Mouse (Mus musculus) induced T-regulatory cell, adult 2 months (primary cell): Measurements from ENCODE around the gene Cox19.

Experiments
- DNase-seq: peaks from one replicate; pipeline ENCODE4 v3.0.0-alpha.2; 2012; ENCODE audit warnings: low read depth

The Cox19 gene

GRCm38 (mm10) chr5:139327634-139328020 lies 23.6 kb downstream of the Cox19 start:
- no peak for DNase-seq

GRCm38 (mm10) chr5:139326986-139327633 lies 24.1 kb downstream of the Cox19 start:
- no peak for DNase-seq

- DNase-seq: peak; percentile 61
Observed at GRCm38 (mm10) chr5:139326111-139326696, 25.0 kb downstream of the Cox19 start.

GRCm38 (mm10) chr5:139325395-139325966 lies 25.7 kb downstream of the Cox19 start, which contains the start of gene Adap1:
Gene Adap1 (minus strand): TSS chr5:139325622.
- peak; percentile 86 for DNase-seq

- DNase-seq: peak; percentile 83
Observed at GRCm38 (mm10) chr5:139324691-139325394, 26.4 kb downstream of the Cox19 start.

GRCm38 (mm10) chr5:139324045-139324491 lies 27.1 kb downstream of the Cox19 start:
- DNase-seq: peak; percentile 62

GRCm38 (mm10) chr5:139323260-139323924 lies 27.8 kb downstream of the Cox19 start:
- no peak for DNase-seq

- DNase-seq: no peak
Observed at GRCm38 (mm10) chr5:139321331-139321730, 29.9 kb downstream of the Cox19 start.

- DNase-seq: no peak
Observed at GRCm38 (mm10) chr5:139320424-139320823, 30.8 kb downstream of the Cox19 start.

- no peak for DNase-seq
Observed at GRCm38 (mm10) chr5:139317751-139318504, 33.3 kb downstream of the Cox19 start.

- no peak for DNase-seq
Observed at GRCm38 (mm10) chr5:139316982-139317675, 34.1 kb downstream of the Cox19 start.

- no peak for DNase-seq
Observed at GRCm38 (mm10) chr5:139314941-139315642, 36.1 kb downstream of the Cox19 start.

- no peak for DNase-seq
Observed at GRCm38 (mm10) chr5:139313536-139313935, 37.7 kb downstream of the Cox19 start.

GRCm38 (mm10) chr5:139311822-139312221 lies 39.4 kb downstream of the Cox19 start:
- DNase-seq: no peak

GRCm38 (mm10) chr5:139310477-139310876 lies 40.7 kb downstream of the Cox19 start:
- peak; percentile 72 for DNase-seq

GRCm38 (mm10) chr5:139309946-139310345 lies 41.3 kb downstream of the Cox19 start:
- peak; percentile 77 for DNase-seq

GRCm38 (mm10) chr5:139303646-139304061 lies 47.6 kb downstream of the Cox19 start:
- DNase-seq: peak; percentile 94

- peak; percentile 43 for DNase-seq
Observed at GRCm38 (mm10) chr5:139302101-139302500, 49.1 kb downstream of the Cox19 start.

- no peak for DNase-seq
Observed at GRCm38 (mm10) chr5:139297745-139298144, 53.5 kb downstream of the Cox19 start.

- DNase-seq: no peak
Observed at GRCm38 (mm10) chr5:139297092-139297491, 54.1 kb downstream of the Cox19 start.
